Mouse (Mus musculus) ES-E14 (cell line): ENCODE results near the gene Klhl18. TPM values are rescaled to one million over a fixed set of nuclear protein-coding genes. Genes with fewer than 3 reads are reported as not detected.
"Not testable (repeated sequence)": the region's sequence is repeated elsewhere in the genome, so short reads cannot be mapped to it uniquely, and the experiment has no call there.

ENCODE experiments used
- DNase-seq: peaks from one replicate; pipeline ENCODE4 v3.0.0-alpha.2; 2013; ENCODE audit warnings: low read depth, low spot score
- H3K27ac ChIP-seq: 2 replicates; pipeline ENCODE4 v1.5.1; 2012; ENCODE audit warnings: low read depth, mild to moderate bottlenecking, low read length, moderate library complexity, mixed read lengths; ENCODE audit not compliant: poor library complexity, insufficient read depth, severe bottlenecking
- H3K36me3 ChIP-seq: 2 replicates; pipeline ENCODE4 v1.6.1; 2012; ENCODE audit warnings: mild to moderate bottlenecking, low read length, moderate library complexity, mixed read lengths; ENCODE audit not compliant: control insufficient read depth, poor library complexity, insufficient read depth, severe bottlenecking
- H3K4me1 ChIP-seq, 2 experiments: fragments of 150-350 bp in 1 of 2; sonication (generic) in 1 of 2; 2 replicates each; pipeline ENCODE4 v1.6.1; 2012; ENCODE audit warnings: low read length in 2 of 2, mild to moderate bottlenecking in 1 of 2, mixed read lengths in 1 of 2; ENCODE audit not compliant: control insufficient read depth in 2 of 2, insufficient read depth in 2 of 2, poor library complexity in 1 of 2
- H3K4me3 ChIP-seq, 2 experiments: fragments of 150-350 bp in 1 of 2; sonication (generic) in 1 of 2; 2 replicates each; pipeline ENCODE4 v1.5.1; 2012; ENCODE audit warnings: low read length in 2 of 2, low read depth in 1 of 2, mild to moderate bottlenecking in 1 of 2, mixed read lengths in 1 of 2; ENCODE audit not compliant: insufficient read depth in 1 of 2, poor library complexity in 1 of 2, severe bottlenecking in 1 of 2
- H3K9ac ChIP-seq: 2 replicates; pipeline ENCODE4 v1.6.1; 2012; ENCODE audit warnings: low read depth, mild to moderate bottlenecking, low read length, mixed read lengths; ENCODE audit not compliant: poor library complexity, insufficient read depth, severe bottlenecking
- H3K9me3 ChIP-seq: fragments of 150-350 bp; sonication (generic); 2 replicates; pipeline ENCODE4 v1.6.1; 2012; ENCODE audit warnings: low read depth, mild to moderate bottlenecking, low read length; ENCODE audit not compliant: control insufficient read depth, insufficient read depth
- CHD2 ChIP-seq: IDR thresholded peaks from 2 replicates; pipeline ENCODE4 v1.6.1; 2014; ENCODE audit warnings: mild to moderate bottlenecking, low read depth, low read length, inconsistent platforms
- HCFC1 ChIP-seq: IDR thresholded peaks from 2 replicates; pipeline ENCODE4 v1.6.1; 2012; ENCODE audit warnings: low read length, inconsistent platforms, borderline replicate concordance; ENCODE audit not compliant: insufficient read depth
- MAFK ChIP-seq: IDR thresholded peaks from 2 replicates; pipeline ENCODE4 v1.6.1; 2014; ENCODE audit warnings: mild to moderate bottlenecking, low read depth, low read length, inconsistent platforms; ENCODE audit not compliant: insufficient read depth
- ZC3H11A ChIP-seq: IDR thresholded peaks from 2 replicates; pipeline ENCODE4 v1.6.1; 2012; ENCODE audit warnings: low read depth, mild to moderate bottlenecking, inconsistent platforms, low read length, borderline replicate concordance
- ZNF384 ChIP-seq: IDR thresholded peaks from 2 replicates; pipeline ENCODE4 v1.6.1; 2012; ENCODE audit warnings: low read depth, low read length, inconsistent platforms
- in situ Hi-C, 2 experiments: fragments of 600-800 bp; cut with MboI; formaldehyde crosslinking; loops; one replicate each; pipeline ENCODE4 v1.15.1; 2025; ENCODE audit warnings: low sequenced_read_pairs in 2 of 2, inconsistent platforms in 1 of 2; ENCODE audit not compliant: unreplicated experiment in 2 of 2
- total RNA-seq: library from RNA; depleted of rRNA; stranded (reverse); fragments of 300-350 nt; gene quantifications from 2 replicates; pipeline ENCODE4 v1.2.3, GENCODE M21; 2012; rRNA removed

Gene Klhl18
- total RNA-seq, 1 experiment = 4.7 TPM

- H3K36me3 ChIP-seq = peaks cover 38% of the 10 kb centered on the region
- no peak for DNase-seq
- peak overlapping the region; percentile 49 to 52; a peak in 2 of 4 replicates for H3K4me3 ChIP-seq
- no peak overlapping the region for H3K9ac ChIP-seq
- no peak overlapping the region for H3K27ac ChIP-seq
- no peaks in the 10 kb centered on the region for H3K9me3 ChIP-seq
- H3K4me1 ChIP-seq = peaks cover 0 to 6% of the 10 kb centered on the region in 2 experiments; a peak in 1 of 4 replicates
- in situ Hi-C loops = no loop called here
- no peak for TF ChIP-seq ZNF384
Measured at GRCm38 (mm10) chr9:110381292-110381691, 95.2 kb downstream of the Klhl18 start.

GRCm38 (mm10) chr9:110380662-110381061 lies 95.8 kb downstream of the Klhl18 start:
- no peaks in the 10 kb centered on the region for H3K9me3 ChIP-seq
- H3K4me1 ChIP-seq = peaks cover 0 to 6% of the 10 kb centered on the region in 2 experiments; a peak in 1 of 4 replicates
- DNase-seq = peak; percentile 25
- no peak overlapping the region for H3K9ac ChIP-seq
- no peak overlapping the region for H3K27ac ChIP-seq
- peaks cover 33% of the 10 kb centered on the region for H3K36me3 ChIP-seq
- H3K4me3 ChIP-seq = peak overlapping the region; percentile 49 to 52; a peak in 3 of 4 replicates
- TF ChIP-seq HCFC1 (no peak), MAFK (no peak), ZC3H11A (no peak), CHD2 (no peak), ZNF384 (no peak)
- in situ Hi-C loops = no loop called here

- H3K27ac ChIP-seq = no peak overlapping the region
- no peak overlapping the region for H3K9ac ChIP-seq
- no peak overlapping the region for H3K4me3 ChIP-seq
- no peak for DNase-seq
- H3K36me3 ChIP-seq = peaks cover 22% of the 10 kb centered on the region
- H3K4me1 ChIP-seq = peaks cover 0 to 6% of the 10 kb centered on the region in 2 experiments; a peak in 1 of 4 replicates
- no peaks in the 10 kb centered on the region for H3K9me3 ChIP-seq
- in situ Hi-C loops = no loop called here
- TF ChIP-seq HCFC1 = no peak
- no peak for TF ChIP-seq CHD2
- TF ChIP-seq ZNF384 = no peak
- TF ChIP-seq MAFK = no peak
- TF ChIP-seq ZC3H11A = no peak
Measured at GRCm38 (mm10) chr9:110379361-110379760, 97.1 kb downstream of the Klhl18 start.

DNA sequence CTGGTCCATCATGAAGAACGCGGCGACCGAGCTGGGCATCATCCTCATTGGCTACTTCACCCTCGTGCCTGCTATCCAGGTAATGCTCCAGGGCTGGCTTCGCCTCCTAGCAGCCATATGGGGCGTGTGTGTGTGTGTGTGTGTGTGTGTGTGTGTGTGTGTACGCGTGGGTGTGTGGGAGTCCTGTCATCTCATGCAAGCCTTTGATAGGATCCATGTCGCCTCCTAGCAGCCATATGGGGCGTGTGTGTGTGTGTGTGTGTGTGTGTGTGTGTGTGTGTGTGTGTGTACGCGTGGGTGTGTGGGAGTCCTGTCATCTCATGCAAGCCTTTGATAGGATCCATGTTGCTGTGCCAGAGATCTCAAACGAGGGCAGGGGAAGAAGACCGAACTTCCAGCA lies 98.8 kb downstream of the Klhl18 start:
- in situ Hi-C loops, H3K9ac ChIP-seq, H3K4me3 ChIP-seq, H3K4me1 ChIP-seq, H3K9me3 ChIP-seq, DNase-seq, H3K27ac ChIP-seq: not testable (repeated sequence)
- peaks cover 16% of the 10 kb centered on the region; the same call in 1 of the 2 replicates for H3K36me3 ChIP-seq

Other genes starting within 250 kb of the Klhl18 start
- 3.3 and 8.4 TPM in 2 replicates for gene Cspg5, start 232.9 kb downstream of the Klhl18 start, total RNA-seq
- gene Elp6, start 171.5 kb downstream of the Klhl18 start, total RNA-seq = 24.5 and 28.3 TPM in 2 replicates
- gene Scap, start 143.4 kb downstream of the Klhl18 start, total RNA-seq = 67.7 and 90.1 TPM in 2 replicates
- 42.6 and 50.3 TPM in 2 replicates for gene Ptpn23, start 68.5 kb downstream of the Klhl18 start, total RNA-seq
- not detected in 2 replicates for gene Ngp, start 56.9 kb downstream of the Klhl18 start, total RNA-seq
- gene Kif9, start 264 bp upstream of the Klhl18 start, total RNA-seq = 0.63 and 0.71 TPM in 2 replicates
- 78.9 and 79.2 TPM in 2 replicates for gene Setd2, start 55.9 kb upstream of the Klhl18 start, total RNA-seq
- 65.5 and 83.8 TPM in 2 replicates for gene Nradd, start 147.8 kb upstream of the Klhl18 start, total RNA-seq
- 13.6 and 24.1 TPM in 2 replicates for gene Nbeal2, start 177.5 kb upstream of the Klhl18 start, total RNA-seq
- 79.9 and 82.2 TPM in 2 replicates for gene Ccdc12, start 179.8 kb upstream of the Klhl18 start, total RNA-seq